Mouse (Mus musculus): ENCODE measurements around the gene Cdc6. TPM values are rescaled to one million over a fixed set of nuclear protein-coding genes. Genes with fewer than 3 reads are reported as not detected.
A peak's percentile ranks its signal among the peaks of the same experiment; 100 is the strongest.

Cdc6 gene
- polyA plus RNA-seq, 1 experiment from 2014 or later: 7.0 TPM

- DNase-seq (ENCODE audit: low spot score) (no peak), ATAC-seq (ENCODE audit: low FRiP score, low TSS enrichment) (0 out of 2 replicates have a peak, but pooled peaks have one; percentile 0)
- 81% methylated on average over 9 of the region's 9 CpGs for WGBS
- Histone ChIP-seq H3K9me3 (ENCODE audit: control insufficient read depth, low read length) (no peaks in the 10 kb centered on the region), H3K4me2 (replicated peaks; ENCODE audit: low read depth) (no peak overlapping the region), H3K27ac (replicated peaks) (no peak overlapping the region), H3K36me3 (ENCODE audit: control insufficient read depth, insufficient read depth, low read length) (peaks cover 24% of the 10 kb centered on the region), H3K4me1 (replicated peaks; ENCODE audit: control insufficient read depth, insufficient read depth) (peaks cover 11% of the 10 kb centered on the region), H3K4me3 (ENCODE audit: low read depth, low read length) (no peak overlapping the region), H3K9ac (ENCODE audit: low read length) (no peak overlapping the region), H3K27me3 (ENCODE audit: control insufficient read depth, insufficient read depth, low read length) (no peaks in the 10 kb centered on the region)
- TF ChIP-seq EP300 (optimal IDR thresholded peaks at IDR 0.05) (no peak), CTCF (IDR thresholded peaks at IDR 0.05; ENCODE audit: low read depth) (no peak)
Measured at GRCm38 (mm10) chr11:98972801-98973360, 65.3 kb downstream of the Cdc6 start.

Other genes starting within 250 kb of the Cdc6 start
- gene Gsdma, start 243.4 kb upstream of the Cdc6 start, polyA plus RNA-seq (2015; fragmentation: Nextera tagmentation; extraction: Ambion mirVana): 79.6 and 83.7 TPM in 2 replicates
- 120 and 122 TPM in 2 replicates for gene Psmd3, start 225.2 kb upstream of the Cdc6 start, polyA plus RNA-seq (2015; fragmentation: Nextera tagmentation; extraction: Ambion mirVana)
- 0.08 and 0.11 TPM in 2 replicates for gene Csf3, start 206.5 kb upstream of the Cdc6 start, polyA plus RNA-seq (2015; fragmentation: Nextera tagmentation; extraction: Ambion mirVana)
- 16.5 and 18.7 TPM in 2 replicates for gene Med24, start 178.4 kb upstream of the Cdc6 start, polyA plus RNA-seq (2015; fragmentation: Nextera tagmentation; extraction: Ambion mirVana)
- 24.0 and 24.5 TPM in 2 replicates for gene Thra, start 167.2 kb upstream of the Cdc6 start, polyA plus RNA-seq (2015; fragmentation: Nextera tagmentation; extraction: Ambion mirVana)
- 7.5 and 7.9 TPM in 2 replicates for gene Nr1d1, start 132.5 kb upstream of the Cdc6 start, polyA plus RNA-seq (2015; fragmentation: Nextera tagmentation; extraction: Ambion mirVana)
- 11.3 and 13.8 TPM in 2 replicates for gene Msl1, start 112.3 kb upstream of the Cdc6 start, polyA plus RNA-seq (2015; fragmentation: Nextera tagmentation; extraction: Ambion mirVana)
- 12.4 and 14.8 TPM in 2 replicates for gene Casc3, start 102.9 kb upstream of the Cdc6 start, polyA plus RNA-seq (2015; fragmentation: Nextera tagmentation; extraction: Ambion mirVana)
- 6.9 and 7.7 TPM in 2 replicates for gene Rapgefl1, start 71.0 kb upstream of the Cdc6 start, polyA plus RNA-seq (2015; fragmentation: Nextera tagmentation; extraction: Ambion mirVana)
- gene Wipf2, start 44.2 kb upstream of the Cdc6 start, polyA plus RNA-seq (2015; fragmentation: Nextera tagmentation; extraction: Ambion mirVana): 4.9 and 5.3 TPM in 2 replicates
- gene Rara, start 20.0 kb downstream of the Cdc6 start, polyA plus RNA-seq (2015; fragmentation: Nextera tagmentation; extraction: Ambion mirVana): 20.1 and 25.9 TPM in 2 replicates
- gene Gjd3, start 75.2 kb downstream of the Cdc6 start, polyA plus RNA-seq (2015; fragmentation: Nextera tagmentation; extraction: Ambion mirVana): 1.9 and 2.1 TPM in 2 replicates
- gene Top2a, start 116.4 kb downstream of the Cdc6 start, polyA plus RNA-seq (2015; fragmentation: Nextera tagmentation; extraction: Ambion mirVana): 31.6 and 44.5 TPM in 2 replicates
- 228 and 244 TPM in 2 replicates for gene Igfbp4, start 133.4 kb downstream of the Cdc6 start, polyA plus RNA-seq (2015; fragmentation: Nextera tagmentation; extraction: Ambion mirVana)
- 0.82 and 1.1 TPM in 2 replicates for gene Tns4, start 181.5 kb downstream of the Cdc6 start, polyA plus RNA-seq (2015; fragmentation: Nextera tagmentation; extraction: Ambion mirVana)
- gene Ccr7, start 247.3 kb downstream of the Cdc6 start, polyA plus RNA-seq (2015; fragmentation: Nextera tagmentation; extraction: Ambion mirVana): 0.05 and 0.07 TPM in 2 replicates